Mouse (Mus musculus) kidney, adult 2 months (tissue): ENCODE measurements around the gene Nedd4.

Source experiments
- CTCF ChIP-seq: fragments of 200-500 bp; conservative IDR thresholded peaks from 2 replicates; pipeline ENCODE4 v1.5.1; 2011; ENCODE audit warnings: low read depth, mild to moderate bottlenecking, control low read depth, low read length, moderate library complexity, mixed read lengths; ENCODE audit not compliant: insufficient read depth, insufficient read length
- POLR2A ChIP-seq: fragments of 200-500 bp; IDR thresholded peaks from one replicate; pipeline ENCODE4 v1.6.1; 2011; ENCODE audit warnings: low read depth, low read length, control low read depth

DNA sequence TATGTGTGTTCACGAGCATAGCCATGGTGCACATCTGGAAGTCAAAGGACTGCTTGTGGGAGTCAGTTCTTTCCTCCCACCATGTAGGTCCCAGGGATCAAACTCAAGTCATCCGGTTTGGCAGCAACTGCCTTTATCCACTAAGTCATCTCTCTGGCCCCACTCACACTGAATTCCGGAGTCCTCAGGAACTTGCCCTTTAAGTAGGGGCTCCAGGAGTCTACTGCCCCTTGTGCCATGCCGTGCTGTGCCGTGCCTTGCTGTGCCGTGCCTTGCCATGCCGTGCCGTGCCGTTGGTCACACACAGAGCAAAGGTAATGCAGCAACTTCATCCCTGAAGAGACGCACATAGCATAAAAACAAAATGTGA, 129.1 kb downstream of the Nedd4 start:
- TF ChIP-seq CTCF (no peak), POLR2A (no peak)
